8 mouse cellular contexts compared by ENCODE assay signal in the genomic region with DNA sequence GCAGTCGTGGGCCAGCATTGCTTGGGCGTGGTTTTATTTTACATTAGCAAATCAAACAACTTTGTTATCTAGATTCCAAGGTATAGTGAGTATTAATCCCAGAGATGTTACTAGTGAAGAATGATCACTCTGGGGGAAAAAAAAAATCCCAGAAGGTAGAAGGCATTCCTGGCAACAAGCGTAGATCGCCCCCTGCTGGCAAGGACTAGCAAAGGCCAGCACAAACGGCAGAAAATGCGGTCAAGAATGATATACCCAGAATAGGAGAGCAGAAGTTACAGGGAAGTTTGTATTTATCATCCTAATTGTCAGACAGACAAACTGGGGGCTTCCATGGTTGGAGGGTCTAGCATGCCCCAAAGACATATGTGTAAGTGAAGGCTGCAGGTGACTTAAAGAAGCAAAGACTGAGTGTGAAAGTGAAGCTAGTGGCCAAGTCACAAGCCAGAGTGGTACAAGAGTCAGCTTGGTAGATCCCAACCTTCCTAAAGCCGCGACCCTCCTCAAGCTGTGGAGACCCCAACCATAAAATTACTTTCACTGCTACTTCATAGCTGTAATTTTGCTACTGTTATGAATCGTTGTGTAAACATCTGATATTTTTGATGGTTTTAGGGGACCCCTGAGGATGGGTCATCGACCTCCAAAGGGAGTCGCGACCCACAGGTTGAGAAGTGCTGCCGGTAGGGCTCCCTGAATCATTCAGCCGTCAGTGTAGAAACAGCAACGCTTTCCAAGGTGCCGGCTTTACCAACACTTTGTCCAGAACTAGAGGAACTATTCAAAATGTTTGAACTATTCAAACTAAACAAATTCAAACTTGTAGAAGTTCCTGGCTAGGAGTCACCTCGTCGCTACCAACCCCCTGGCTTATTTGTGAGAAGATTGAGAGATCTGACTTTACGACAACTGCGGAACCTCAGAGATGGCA. TPM values are rescaled to one million over a fixed set of nuclear protein-coding genes. Genes with fewer than 3 reads are reported as not detected.
A peak's percentile ranks its signal among the peaks of the same experiment; 100 is the strongest.
DNase-seq lines count a peak whose midpoint lies in the region; TF ChIP-seq lines count a peak whose summit lies in the region.

No protein-coding gene starts in this region.

- intact Hi-C loops in left cerebral cortex, postnatal 4 days (cut with DNase I): no loop called here

- H3K4me3 ChIP-seq in bone marrow macrophage, adult 2 months (ENCODE audit: insufficient read depth, low read length): no peak overlapping the region

- no peak for TF ChIP-seq POLR2A in bone marrow macrophage, adult 2 months (IDR thresholded peaks at IDR 0.05; ENCODE audit: borderline replicate concordance, low read depth, low read length)

- peaks cover 3% of the 10 kb centered on the region; the same call in 1 of the 2 replicates for H3K4me1 ChIP-seq in bone marrow macrophage, adult 2 months (ENCODE audit: control insufficient read depth, insufficient read depth, low read length)

- DNase-seq in adrenal gland, adult (ENCODE audit: inconsistent age in 2 of 2, low spot score in 1 of 2): peak; percentile 47 to 75
- no peak for DNase-seq in adrenal gland, adult 8-10 months
- DNase-seq in left cerebral cortex, postnatal 4 days: peak; percentile 59
- no peak for DNase-seq in left cerebral cortex, adult 18-20 months (ENCODE audit: low spot score in 2 of 2)
- peak; percentile 80 for DNase-seq in induced T-regulatory cell, adult 2 months (ENCODE audit: low read depth)
- peak; percentile 26 to 51 for DNase-seq in natural killer cell, adult 2 months (ENCODE audit: low spot score in 2 of 2)
- no peak for DNase-seq in ovary, adult 18-20 months (ENCODE audit: low spot score)

- TF ChIP-seq CTCF in bone marrow macrophage, adult 2 months (IDR thresholded peaks at IDR 0.05; ENCODE audit: low read depth, low read length): peak; percentile 84

- H3K27ac ChIP-seq in bone marrow macrophage, adult 2 months (ENCODE audit: insufficient read depth, low read depth, low read length): no peak overlapping the region

RNA-seq across cellular contexts. Expression of a gene that starts 22.9 kb away (rescaled TPM):
- 10 to 100 TPM; 62.6 to 94.5 (median 80.2) TPM for total RNA-seq in adrenal gland, adult 8-10 months (2022)
- 100 to 1,000 TPM; 145 to 163 TPM for total RNA-seq in left cerebral cortex, postnatal 4 days (2021)
- total RNA-seq in left cerebral cortex, adult 18-20 months (2021): 100 to 1,000 TPM; 109 to 117 TPM
- 57.9 and 60.2 TPM in 2 replicates for polyA plus RNA-seq in bone marrow macrophage, adult 2 months (2012; ENCODE audit: insufficient read depth, insufficient read length, missing spikeins)

Comparison
In these comparisons a context has a peak if more than half of its experiments do, and no peak if none do; other contexts are left out.
1. DNase-seq: peak in adrenal gland, adult (2 of 2), left cerebral cortex, postnatal 4 days (single experiment), induced T-regulatory cell, adult 2 months (single experiment) and natural killer cell, adult 2 months (2 of 2); none in adrenal gland, adult 8-10 months (single experiment), left cerebral cortex, adult 18-20 months (0 of 2) and ovary, adult 18-20 months (single experiment).